Mouse (Mus musculus) CH12.LX (cell line): Measurements from ENCODE around the gene Macf1. TPM values are rescaled to one million over a fixed set of nuclear protein-coding genes. Genes with fewer than 3 reads are reported as not detected.

ENCODE experiments used
- DNase-seq: peaks from one replicate; pipeline ENCODE4 v3.0.0-alpha.2; 2013; ENCODE audit errors: extremely low read depth
- H3K27ac ChIP-seq: 2 replicates; pipeline ENCODE4 v1.5.1; 2012; ENCODE audit warnings: low read depth, mild to moderate bottlenecking, control low read depth, moderate library complexity; ENCODE audit not compliant: insufficient read depth
- H3K27me3 ChIP-seq: replicated peaks from 2 replicates; pipeline ENCODE3; 2012; ENCODE audit warnings: inconsistent platforms
- H3K36me3 ChIP-seq, 2 experiments: replicated peaks in 1 of 2; 2 replicates each; pipeline versions ENCODE3 to v1.6.1; 2012; ENCODE audit warnings: inconsistent platforms in 1 of 2, low read length in 1 of 2, mild to moderate bottlenecking in 1 of 2, mixed read lengths in 1 of 2, moderate library complexity in 1 of 2; ENCODE audit not compliant: control insufficient read depth in 1 of 2, insufficient read depth in 1 of 2
- H3K4me1 ChIP-seq, 2 experiments: 2 replicates each; pipeline ENCODE4 v1.6.1; 2012; ENCODE audit warnings: inconsistent platforms in 1 of 2, moderate library complexity in 1 of 2; ENCODE audit not compliant: insufficient read depth in 2 of 2, control insufficient read depth in 1 of 2
- H3K4me2 ChIP-seq: 2 replicates; pipeline ENCODE4 v1.6.1; 2012; ENCODE audit warnings: low read depth, mild to moderate bottlenecking, control low read depth; ENCODE audit not compliant: poor library complexity, insufficient read depth, severe bottlenecking
- H3K4me3 ChIP-seq, 3 experiments: fragments of 150-350 bp in 1 of 3; sonication (generic) in 1 of 3; replicated peaks in 1 of 3; 2 replicates each; pipeline versions ENCODE3 to v1.5.1; 2011 to 2012; ENCODE audit warnings: low read depth in 2 of 3, low read length in 2 of 3, mild to moderate bottlenecking in 2 of 3, moderate library complexity in 2 of 3, control low read depth in 1 of 3, improper control_type of control experiment in 1 of 3, inconsistent platforms in 1 of 3, mixed read lengths in 1 of 3; ENCODE audit not compliant: poor library complexity in 1 of 3
- H3K79me2 ChIP-seq: replicated peaks from 2 replicates; pipeline ENCODE4 v1.6.1; 2012; ENCODE audit warnings: mild to moderate bottlenecking, moderate library complexity; ENCODE audit not compliant: control insufficient read depth, poor library complexity, insufficient read depth, severe bottlenecking; ENCODE audit errors: extremely low read depth
- H3K9ac ChIP-seq: 2 replicates; pipeline ENCODE4 v1.6.1; 2012; ENCODE audit warnings: low read depth, mild to moderate bottlenecking, control low read depth, moderate library complexity; ENCODE audit not compliant: insufficient read depth
- H3K9me3 ChIP-seq: replicated peaks from 2 replicates; pipeline ENCODE3; 2012; ENCODE audit warnings: low read length, inconsistent platforms, mixed read lengths
- BHLHE40 ChIP-seq: IDR thresholded peaks from 2 replicates; pipeline ENCODE4 v1.6.1; 2011; ENCODE audit warnings: mild to moderate bottlenecking, low read depth, low read length, improper control_type of control experiment
- CHD1 ChIP-seq: IDR thresholded peaks from 2 replicates; pipeline ENCODE4 v1.6.1; 2012; ENCODE audit warnings: low read depth, low read length, improper control_type of control experiment, inconsistent platforms
- CTCF ChIP-seq, 2 experiments: IDR thresholded peaks in 1 of 2; conservative IDR thresholded peaks in 1 of 2; 2 replicates each; pipeline ENCODE4 v1.5.1; 2011 to 2012; ENCODE audit warnings: low read depth in 2 of 2, low read length in 2 of 2, improper control_type of control experiment in 1 of 2, inconsistent platforms in 1 of 2, mild to moderate bottlenecking in 1 of 2, moderate library complexity in 1 of 2
- E2F4 ChIP-seq: IDR thresholded peaks from 2 replicates; pipeline ENCODE4 v1.6.1; 2011; ENCODE audit warnings: low read depth, low read length, improper control_type of control experiment; ENCODE audit not compliant: insufficient replicate concordance
- EP300 ChIP-seq: IDR thresholded peaks from 2 replicates; pipeline ENCODE4 v1.6.1; 2011; ENCODE audit warnings: low read length, improper control_type of control experiment
- IRF4 ChIP-seq: IDR thresholded peaks from 2 replicates; pipeline ENCODE4 v1.6.1; 2014; ENCODE audit warnings: low read depth, mild to moderate bottlenecking, inconsistent platforms, low read length, improper control_type of control experiment
- JUND ChIP-seq: conservative IDR thresholded peaks from 2 replicates; pipeline ENCODE4 v1.6.1; 2011; ENCODE audit warnings: low read depth, low read length, improper control_type of control experiment
- MAX ChIP-seq: IDR thresholded peaks from 2 replicates; pipeline ENCODE4 v1.6.1; 2011; ENCODE audit warnings: low read length, improper control_type of control experiment
- MAZ ChIP-seq: IDR thresholded peaks from 2 replicates; pipeline ENCODE4 v1.6.1; 2012; ENCODE audit warnings: low read depth, mild to moderate bottlenecking, inconsistent platforms, low read length, improper control_type of control experiment, moderate library complexity
- MXI1 ChIP-seq: IDR thresholded peaks from 2 replicates; pipeline ENCODE4 v1.6.1; 2011; ENCODE audit warnings: mild to moderate bottlenecking, low read depth, low read length, improper control_type of control experiment
- MYC ChIP-seq: IDR thresholded peaks from 2 replicates; pipeline ENCODE4 v1.6.1; 2011; ENCODE audit warnings: low read depth, mild to moderate bottlenecking, improper control_type of control experiment, low read length
- NELFE ChIP-seq: IDR thresholded peaks from 2 replicates; pipeline ENCODE4 v1.6.1; 2011; ENCODE audit warnings: low read depth, low read length, improper control_type of control experiment
- NRF1 ChIP-seq: IDR thresholded peaks from 2 replicates; pipeline ENCODE4 v1.6.1; 2014; ENCODE audit warnings: low read depth, mild to moderate bottlenecking, inconsistent platforms, low read length, improper control_type of control experiment, moderate library complexity
- POLR2A ChIP-seq: IDR thresholded peaks from 2 replicates; pipeline ENCODE4 v1.6.1; 2011; ENCODE audit warnings: low read depth, mild to moderate bottlenecking, improper control_type of control experiment, low read length
- POLR2AphosphoS2 ChIP-seq: IDR thresholded peaks from 2 replicates; pipeline ENCODE4 v1.6.1; 2011; ENCODE audit warnings: low read depth, low read length, improper control_type of control experiment
- RCOR1 ChIP-seq: conservative IDR thresholded peaks from 2 replicates; pipeline ENCODE4 v1.6.1; 2012; ENCODE audit warnings: low read depth, mild to moderate bottlenecking, inconsistent platforms, low read length, improper control_type of control experiment
- SMC3 ChIP-seq: IDR thresholded peaks from 2 replicates; pipeline ENCODE4 v1.6.1; 2011; ENCODE audit warnings: low read depth, low read length, improper control_type of control experiment
- TBP ChIP-seq: conservative IDR thresholded peaks from 2 replicates; pipeline ENCODE4 v1.6.1; 2011; ENCODE audit warnings: low read depth, low read length, improper control_type of control experiment
- TCF12 ChIP-seq: IDR thresholded peaks from 2 replicates; pipeline ENCODE4 v1.6.1; 2014; ENCODE audit warnings: low read depth, mild to moderate bottlenecking, inconsistent platforms, low read length, improper control_type of control experiment
- UBTF ChIP-seq: IDR thresholded peaks from 2 replicates; pipeline ENCODE4 v1.6.1; 2012; ENCODE audit warnings: low read depth, mild to moderate bottlenecking, inconsistent platforms, low read length, improper control_type of control experiment, moderate library complexity
- ZMIZ1 ChIP-seq: IDR thresholded peaks from 2 replicates; pipeline ENCODE4 v1.6.1; 2012; ENCODE audit warnings: low read depth, mild to moderate bottlenecking, inconsistent platforms, low read length, improper control_type of control experiment
- ZNF384 ChIP-seq: IDR thresholded peaks from 2 replicates; pipeline ENCODE4 v1.6.1; 2012; ENCODE audit warnings: low read depth, low read length, improper control_type of control experiment, inconsistent platforms
- dilution Hi-C: fragments of 300-500 bp; cut with MboI; formaldehyde crosslinking; loops from 2 replicates; pipeline ENCODE4 v1.14.3; 2020; ENCODE audit warnings: low sequenced_read_pairs; ENCODE audit not compliant: extremely low pct_unique_long_range_greater_than_20kb, extremely low pct_ligation_motif_present
- in situ Hi-C: fragments of 300-500 bp; cut with MboI; formaldehyde crosslinking; loops from 3 replicates; pipeline ENCODE4 v1.14.3; 2019; ENCODE audit warnings: low sequenced_read_pairs, low pct_ligation_motif_present, low pct_unique_long_range_greater_than_20kb, mixed read lengths
- polyA plus RNA-seq: library from polyadenylated mRNA; unstranded; fragments of >175 nt; gene quantifications from 2 replicates; pipeline ENCODE4 v1.2.1, GENCODE M21; 2012; ENCODE audit warnings: low read depth; ENCODE audit not compliant: insufficient read length
- total RNA-seq, 2 experiments: library from RNA; depleted of rRNA; stranded (reverse); fragments of 300-350 nt in 1 of 2; fragments of >200 nt in 1 of 2; gene quantifications; 2 replicates each; pipeline ENCODE4 v1.2.3; 2012 to 2014

Macf1 gene
- total and polyA plus RNA-seq, 3 experiments = 63.3 to 93.3 (median 77.8) TPM

GRCm38 (mm10) chr4:123465799-123466198 lies 218.4 kb downstream of the Macf1 start:
- DNase-seq = no peak
- no peaks in the 10 kb centered on the region for H3K79me2 ChIP-seq
- no peak overlapping the region for H3K27ac ChIP-seq
- peaks cover 34 to 82% of the 10 kb centered on the region in 2 experiments for H3K36me3 ChIP-seq
- no peaks in the 10 kb centered on the region for H3K4me1 ChIP-seq
- in situ Hi-C loops (no loop called here), dilution Hi-C loops (no loop called here)
- no peaks in the 10 kb centered on the region for H3K27me3 ChIP-seq
- H3K4me3 ChIP-seq = no peak overlapping the region
- H3K9ac ChIP-seq = no peak overlapping the region
- H3K9me3 ChIP-seq = no peaks in the 10 kb centered on the region
- no peak overlapping the region for H3K4me2 ChIP-seq
- TF ChIP-seq E2F4 = no peak
- no peak for TF ChIP-seq EP300
- TF ChIP-seq MXI1 = no peak
- TF ChIP-seq ZNF384 = no peak
- TF ChIP-seq SMC3 = no peak
- no peak for TF ChIP-seq POLR2AphosphoS2
- no peak for TF ChIP-seq NRF1
- TF ChIP-seq NELFE = no peak
- TF ChIP-seq TCF12 = no peak
- TF ChIP-seq TBP = no peak
- no peak for TF ChIP-seq JUND
- no peak for TF ChIP-seq BHLHE40
- TF ChIP-seq MAX = no peak
- no peak for TF ChIP-seq MAZ
- no peak for TF ChIP-seq UBTF
- no peak for TF ChIP-seq CHD1
- TF ChIP-seq MYC = no peak
- no peak for TF ChIP-seq POLR2A
- TF ChIP-seq RCOR1 = no peak
- no peak for TF ChIP-seq ZMIZ1

- Histone ChIP-seq H3K4me3 (no peak overlapping the region), H3K79me2 (no peaks in the 10 kb centered on the region), H3K36me3 (peaks cover 60 to 94% of the 10 kb centered on the region in 2 experiments), H3K27me3 (no peaks in the 10 kb centered on the region), H3K4me1 (no peaks in the 10 kb centered on the region), H3K9ac (no peak overlapping the region), H3K4me2 (no peak overlapping the region), H3K27ac (no peak overlapping the region), H3K9me3 (no peaks in the 10 kb centered on the region)
- TF ChIP-seq CTCF (conservative IDR thresholded peaks at IDR 0.05 in 1 of 2, IDR thresholded peaks at IDR 0.05 in 1 of 2; ENCODE audit: low read depth in 2 of 2, low read length in 2 of 2) (peak; percentile 11 to 47; a peak in 2 of 4 replicates), IRF4 (no peak), SMC3 (peak; percentile 22)
- in situ Hi-C loops (no loop called here), dilution Hi-C loops (no loop called here)
- DNase-seq = no peak
Measured at GRCm38 (mm10) chr4:123460595-123461272, 223.4 kb downstream of the Macf1 start.
